Mouse (Mus musculus) limb, embryonic 10.5 days (tissue): ENCODE results near the gene Bpifb1. TPM values are rescaled to one million over a fixed set of nuclear protein-coding genes. Genes with fewer than 3 reads are reported as not detected.

ENCODE experiments used
- polyA plus RNA-seq: library from polyadenylated mRNA; unstranded; fragments of >200 nt; fragmentation: Nextera tagmentation; extraction: Ambion mirVana; gene quantifications from 2 replicates; pipeline ENCODE4 v1.2.1, GENCODE M21; 2016

The Bpifb1 gene
- polyA plus RNA-seq, 1 experiment from 2014 or later = not detected

Other genes with a start within 250 kb of the Bpifb1 start
- gene Bpifa6, start 215.9 kb upstream of the Bpifb1 start, polyA plus RNA-seq = not detected in 2 replicates
- not detected in 2 replicates for gene Bpifa2, start 182.6 kb upstream of the Bpifb1 start, polyA plus RNA-seq
- gene Bpifa3, start 60.5 kb upstream of the Bpifb1 start, polyA plus RNA-seq = not detected in 2 replicates
- not detected in 2 replicates for gene Bpifa1, start 47.9 kb upstream of the Bpifb1 start, polyA plus RNA-seq
- gene Bpifa5, start 28.2 kb upstream of the Bpifb1 start, polyA plus RNA-seq = not detected in 2 replicates
- gene Bpifb5, start 32.9 kb downstream of the Bpifb1 start, polyA plus RNA-seq = 0.41 TPM in 1 of 2 replicates, not detected in the other
- gene Bpifb9a, start 67.0 kb downstream of the Bpifb1 start, polyA plus RNA-seq = not detected in 2 replicates
- not detected in 2 replicates for gene Bpifb9b, start 116.4 kb downstream of the Bpifb1 start, polyA plus RNA-seq
- gene Cdk5rap1, start 182.2 kb downstream of the Bpifb1 start, polyA plus RNA-seq = 15.6 and 20.6 TPM in 2 replicates
- gene Snta1, start 217.3 kb downstream of the Bpifb1 start, polyA plus RNA-seq = 2.8 and 3.2 TPM in 2 replicates
- 54.0 and 59.2 TPM in 2 replicates for gene Cbfa2t2, start 245.7 kb downstream of the Bpifb1 start, polyA plus RNA-seq